33 mouse cellular contexts compared by ENCODE assay signal in genomic region chr16:8630419-8630818, GRCm38 (mm10). TPM values are rescaled to one million over a fixed set of nuclear protein-coding genes. Genes with fewer than 3 reads are reported as not detected.
A peak's percentile ranks its signal among the peaks of the same experiment; 100 is the strongest.
DNase-seq lines count a peak whose midpoint lies in the region; ATAC-seq and TF ChIP-seq lines count a peak whose summit lies in the region.
"Had no signal": no experiment of that assay in that cellular context is flagged by ENCODE, and none has a peak within 500 bp of the region (broad histone marks: within the 10 kb centered on the region; RNA-seq: fewer than 3 reads in every experiment).

No protein-coding gene starts in this region.

- 77% methylated on average over 2 of the region's 2 CpGs for WGBS in liver, adult 2 months
- WGBS in liver, postnatal 0 days (ENCODE audit: insufficient replicate concordance) = 73% methylated on average over 2 of the region's 2 CpGs
- 41% methylated on average over 2 of the region's 2 CpGs for WGBS in small intestine, adult 2 months

- peak; percentile 36 for DNase-seq in liver, adult 2 months (ENCODE audit: extremely low read depth, low read depth, low spot score)
- DNase-seq in liver, postnatal 0 days = no peak
- DNase-seq in MEL (ENCODE audit: low read depth, low spot score) (peak; percentile 34), adipocyte (ENCODE audit: low spot score) (peak; percentile 74)
- no peak for DNase-seq in urinary bladder, postnatal 10 days (ENCODE audit: low spot score)
- DNase-seq in frontal cortex, adult 2 months (ENCODE audit: extremely low spot score in 1 of 2, low spot score in 1 of 2) = no peak
- DNase-seq: adrenal gland, postnatal 14 days; cerebellum, adult 11-12 months; cerebellum, adult 8-10 months; cerebellum, postnatal 10 days; cerebellum, postnatal 36 days; embryo, embryonic 11 days; gastrocnemius, postnatal 10 days; heart, adult 11 months; heart, postnatal 10 days; heart, postnatal 36 days; kidney, adult 11 months had no signal

- no peak overlapping the region for H3K9ac ChIP-seq in liver, adult 2 months (ENCODE audit: low read depth, low read length)
- H3K9ac ChIP-seq in liver, postnatal 0 days (replicated peaks) = no peak overlapping the region
- H3K9ac ChIP-seq in MEL (ENCODE audit: control insufficient read depth, low read depth, low read length, poor library complexity, severe bottlenecking) = no peak overlapping the region
- H3K9ac ChIP-seq: embryonic facial prominence, embryonic 13.5 days; forebrain, embryonic 12.5 days; forebrain, embryonic 15.5 days; heart, embryonic 12.5 days; heart, embryonic 15.5 days; hindbrain, embryonic 13.5 days had no signal

- H3K4me3 ChIP-seq in liver, adult 2 months (ENCODE audit: insufficient read depth, low read depth, low read length) = no peak overlapping the region
- H3K4me3 ChIP-seq in liver, postnatal 0 days (ENCODE audit: low read depth, low read length) = no peak overlapping the region
- H3K4me3 ChIP-seq in MEL (ENCODE audit: control insufficient read depth in 1 of 2, insufficient read depth in 1 of 2, low read depth in 2 of 2, low read length in 2 of 2) = no peak overlapping the region
- no peak overlapping the region for H3K4me3 ChIP-seq in small intestine, adult 2 months (ENCODE audit: low read depth, low read length)
- H3K4me3 ChIP-seq: embryonic facial prominence, embryonic 10.5 days; embryonic facial prominence, embryonic 13.5 days; erythroblast, embryonic 14.5 days; forebrain, embryonic 12.5 days; forebrain, embryonic 15.5 days; heart, embryonic 12.5 days; heart, embryonic 15.5 days; hindbrain, embryonic 10.5 days; hindbrain, embryonic 13.5 days had no signal

- no peak for TF ChIP-seq RAD21 in MEL (IDR thresholded peaks at IDR 0.05; ENCODE audit: low read depth, low read length)

- H3K27ac ChIP-seq in liver, adult 2 months (replicated peaks; ENCODE audit: insufficient read depth, low read depth, low read length) = no peak overlapping the region
- H3K27ac ChIP-seq in liver, postnatal 0 days (ENCODE audit: low read depth) = no peak overlapping the region
- H3K27ac ChIP-seq in MEL (ENCODE audit: control insufficient read depth, low read depth, low read length) = peak overlapping the region; percentile 13; the same call in 1 of the 2 replicates
- H3K27ac ChIP-seq in small intestine, adult 2 months (ENCODE audit: insufficient read depth, low read depth, low read length) = peak overlapping the region; percentile 67; the same call in 1 of the 2 replicates
- H3K27ac ChIP-seq: embryonic facial prominence, embryonic 10.5 days; embryonic facial prominence, embryonic 13.5 days; forebrain, embryonic 12.5 days; forebrain, embryonic 15.5 days; heart, embryonic 15.5 days; hindbrain, embryonic 10.5 days; hindbrain, embryonic 13.5 days had no signal

- H3K36me3 ChIP-seq in liver, adult 2 months (ENCODE audit: control insufficient read depth, insufficient read depth, low read length) = no peaks in the 10 kb centered on the region; the same call in 1 of the 2 replicates
- peaks cover 10% of the 10 kb centered on the region for H3K36me3 ChIP-seq in liver, postnatal 0 days (replicated peaks; ENCODE audit: insufficient read depth, low read length)
- H3K36me3 ChIP-seq in MEL (ENCODE audit: control insufficient read depth in 1 of 2, insufficient read depth in 2 of 2, low read length in 2 of 2) = peaks cover 1 to 4% of the 10 kb centered on the region in 2 experiments; a peak in 2 of 4 replicates
- peaks cover 3% of the 10 kb centered on the region; the same call in 1 of the 2 replicates for H3K36me3 ChIP-seq in small intestine, adult 2 months (ENCODE audit: control insufficient read depth, insufficient read depth, low read length)

- no peaks in the 10 kb centered on the region for H3K9me3 ChIP-seq in liver, postnatal 0 days (ENCODE audit: low read length)
- no peaks in the 10 kb centered on the region for H3K9me3 ChIP-seq in MEL (replicated peaks; ENCODE audit: insufficient read depth, low read length)
- H3K9me3 ChIP-seq: embryonic facial prominence, embryonic 10.5 days; embryonic facial prominence, embryonic 13.5 days; forebrain, embryonic 12.5 days; forebrain, embryonic 15.5 days; heart, embryonic 12.5 days; heart, embryonic 15.5 days; hindbrain, embryonic 10.5 days; hindbrain, embryonic 13.5 days had no signal

- no peaks in the 10 kb centered on the region for H3K27me3 ChIP-seq in liver, adult 2 months (ENCODE audit: control insufficient read depth, insufficient read depth, low read length)
- H3K27me3 ChIP-seq in liver, postnatal 0 days (ENCODE audit: insufficient read depth, low read length) = no peaks in the 10 kb centered on the region
- H3K27me3 ChIP-seq in MEL (ENCODE audit: control insufficient read depth in 1 of 2, insufficient read depth in 2 of 2, low read length in 2 of 2) = no peaks in the 10 kb centered on the region
- H3K27me3 ChIP-seq in small intestine, adult 2 months (ENCODE audit: control insufficient read depth, insufficient read depth, low read length) = no peaks in the 10 kb centered on the region
- H3K27me3 ChIP-seq: embryonic facial prominence, embryonic 13.5 days; forebrain, embryonic 12.5 days; forebrain, embryonic 15.5 days; heart, embryonic 12.5 days; heart, embryonic 15.5 days; hindbrain, embryonic 13.5 days had no signal

- H3K4me1 ChIP-seq in liver, adult 2 months (ENCODE audit: control insufficient read depth, insufficient read depth, low read length) = no peaks in the 10 kb centered on the region
- H3K4me1 ChIP-seq in liver, postnatal 0 days (ENCODE audit: insufficient read depth) = no peaks in the 10 kb centered on the region
- peaks cover 0 to 6% of the 10 kb centered on the region in 2 experiments; a peak in 2 of 4 replicates for H3K4me1 ChIP-seq in MEL (ENCODE audit: control insufficient read depth in 1 of 2, insufficient read depth in 2 of 2, low read length in 2 of 2)
- peaks cover 9% of the 10 kb centered on the region for H3K4me1 ChIP-seq in small intestine, adult 2 months (ENCODE audit: control insufficient read depth, insufficient read depth, insufficient read length, low read length)
- H3K4me1 ChIP-seq: forebrain, embryonic 12.5 days; heart, embryonic 12.5 days; heart, embryonic 15.5 days; hindbrain, embryonic 10.5 days had no signal

- H3K79me2 ChIP-seq in liver, adult 2 months (ENCODE audit: control insufficient read depth, insufficient read depth, low read length) = peaks cover 4% of the 10 kb centered on the region; the same call in 1 of the 2 replicates
- H3K79me2 ChIP-seq in MEL (ENCODE audit: control insufficient read depth, insufficient read depth, low read length, poor library complexity) = peaks cover 7% of the 10 kb centered on the region

- no peak overlapping the region for H3K4me2 ChIP-seq in liver, postnatal 0 days (ENCODE audit: low read depth, low read length)
- H3K4me2 ChIP-seq: embryonic facial prominence, embryonic 13.5 days; forebrain, embryonic 12.5 days; forebrain, embryonic 15.5 days; heart, embryonic 12.5 days; heart, embryonic 15.5 days; hindbrain, embryonic 13.5 days had no signal

- no peak for ATAC-seq in liver, postnatal 0 days
- ATAC-seq: forebrain, embryonic 15.5 days; hindbrain, embryonic 16.5 days had no signal

- TF ChIP-seq CTCF in liver, adult 2 months (IDR thresholded peaks at IDR 0.05; ENCODE audit: low read depth, low read length) = no peak
- TF ChIP-seq CTCF in liver, postnatal 0 days (IDR thresholded peaks at IDR 0.05; ENCODE audit: low read depth) = no peak
- no peak for TF ChIP-seq CTCF in MEL (IDR thresholded peaks at IDR 0.05 in 2 of 3, conservative IDR thresholded peaks at IDR 0.05 in 1 of 3; ENCODE audit: control insufficient read depth in 1 of 3, insufficient read depth in 1 of 3, low read depth in 2 of 3, low read length in 3 of 3, poor library complexity in 1 of 3, severe bottlenecking in 1 of 3)
- no peak for TF ChIP-seq CTCF in small intestine, adult 2 months (IDR thresholded peaks at IDR 0.05; ENCODE audit: extremely low read depth, insufficient read length, insufficient replicate concordance, low read depth, low read length)

- TF ChIP-seq POLR2A in liver, adult 2 months (IDR thresholded peaks at IDR 0.05; ENCODE audit: extremely low read depth, insufficient read depth, low read length) = no peak
- TF ChIP-seq POLR2A in MEL (IDR thresholded peaks at IDR 0.05; ENCODE audit: control insufficient read depth in 1 of 2, insufficient read depth in 1 of 2, low read depth in 1 of 2, low read length in 2 of 2, poor library complexity in 1 of 2) = peak in 1 of 2 experiments; percentile 20; a peak in 1 of 4 replicates
- no peak for TF ChIP-seq POLR2A in small intestine, adult 2 months (IDR thresholded peaks at IDR 0.05; ENCODE audit: low read depth, low read length)

- no peak for TF ChIP-seq EP300 in liver, postnatal 0 days (IDR thresholded peaks at IDR 0.05; ENCODE audit: low read depth)
- no peak for TF ChIP-seq EP300 in MEL (IDR thresholded peaks at IDR 0.05; ENCODE audit: low read depth in 1 of 2, low read length in 2 of 2)

RNA-seq across cellular contexts. Expression of gene Pmm2, which starts 7.1 kb away (rescaled TPM):
- total RNA-seq in liver, adult 2 months (2014; rRNA removed) = 27.9 and 30.5 TPM in 2 replicates
- 54.9 and 65.2 TPM in 2 replicates for polyA plus RNA-seq in liver, adult 2 months (2012; rRNA removed)
- polyA plus RNA-seq in liver, postnatal 0 days (2015; fragmentation: Nextera tagmentation; extraction: Ambion mirVana) = 37.2 and 38.0 TPM in 2 replicates
- 44.5 and 53.4 TPM in 2 replicates for total RNA-seq in MEL (2012; rRNA removed)
- 10 to 100 TPM in 1 of 2 experiments, not detected in 1; 96.0 TPM for polyA plus RNA-seq in MEL (2012; ENCODE audit: insufficient read depth in 1 of 2, insufficient read length in 2 of 2, low read depth in 1 of 2, low replicate concordance in 2 of 2, missing spikeins in 1 of 2)
- 116 and 240 TPM in 2 replicates for polyA plus RNA-seq in small intestine, adult 2 months (2012; rRNA removed)
- 45.3 and 48.4 TPM in 2 replicates for polyA plus RNA-seq in frontal cortex, adult 2 months (2012; rRNA removed)

RNA-seq across cellular contexts. Expression of gene Tmem186, which starts 7.1 kb away (rescaled TPM):
- 6.5 and 7.0 TPM in 2 replicates for total RNA-seq in liver, adult 2 months (2014; rRNA removed)
- polyA plus RNA-seq in liver, adult 2 months (2012; rRNA removed) = 8.0 and 8.7 TPM in 2 replicates
- polyA plus RNA-seq in liver, postnatal 0 days (2015; fragmentation: Nextera tagmentation; extraction: Ambion mirVana) = 6.2 and 7.0 TPM in 2 replicates
- total RNA-seq in MEL (2012; rRNA removed) = 18.4 and 22.5 TPM in 2 replicates
- 10 to 100 TPM; 18.9 to 99.9 TPM for polyA plus RNA-seq in MEL (2012; ENCODE audit: insufficient read depth in 1 of 2, insufficient read length in 2 of 2, low read depth in 1 of 2, low replicate concordance in 2 of 2, missing spikeins in 1 of 2)
- 6.2 and 8.6 TPM in 2 replicates for polyA plus RNA-seq in small intestine, adult 2 months (2012; rRNA removed)
- polyA plus RNA-seq in frontal cortex, adult 2 months (2012; rRNA removed) = 16.8 and 18.2 TPM in 2 replicates

RNA-seq across cellular contexts. Expression of gene Carhsp1, which starts 41.5 kb away (rescaled TPM):
- total RNA-seq in liver, adult 2 months (2014; rRNA removed) = 55.6 and 57.5 TPM in 2 replicates
- polyA plus RNA-seq in liver, adult 2 months (2012; rRNA removed) = 125 and 126 TPM in 2 replicates
- polyA plus RNA-seq in liver, postnatal 0 days (2015; fragmentation: Nextera tagmentation; extraction: Ambion mirVana) = 65.4 and 71.2 TPM in 2 replicates
- 19.5 and 21.4 TPM in 2 replicates for total RNA-seq in MEL (2012; rRNA removed)
- polyA plus RNA-seq in MEL (2012; ENCODE audit: insufficient read depth in 1 of 2, insufficient read length in 2 of 2, low read depth in 1 of 2, low replicate concordance in 2 of 2, missing spikeins in 1 of 2) = 10 to 100 TPM in 1 of 2 experiments, not detected in 1; 28.0 TPM
- 31.8 and 61.6 TPM in 2 replicates for polyA plus RNA-seq in small intestine, adult 2 months (2012; rRNA removed)
- polyA plus RNA-seq in frontal cortex, adult 2 months (2012; rRNA removed) = 28.2 and 31.1 TPM in 2 replicates

RNA-seq across cellular contexts. Expression of gene Gm5767, which starts 50.2 kb away (rescaled TPM):
- total RNA-seq in liver, adult 2 months (2014; rRNA removed) = not detected in 2 replicates
- 0.62 and 0.90 TPM in 2 replicates for polyA plus RNA-seq in liver, adult 2 months (2012; rRNA removed)
- 0.43 TPM in 1 of 2 replicates, not detected in the other for polyA plus RNA-seq in liver, postnatal 0 days (2015; fragmentation: Nextera tagmentation; extraction: Ambion mirVana)
- total RNA-seq in MEL (2012; rRNA removed) = not detected in 2 replicates
- polyA plus RNA-seq in MEL (2012; ENCODE audit: insufficient read depth in 1 of 2, insufficient read length in 2 of 2, low read depth in 1 of 2, low replicate concordance in 2 of 2, missing spikeins in 1 of 2) = not detected
- polyA plus RNA-seq in small intestine, adult 2 months (2012; rRNA removed) = 0.42 TPM in 1 of 2 replicates, not detected in the other
- polyA plus RNA-seq in frontal cortex, adult 2 months (2012; rRNA removed) = 0.80 TPM in 1 of 2 replicates, not detected in the other
- total RNA-seq: adrenal gland, postnatal 14 days; adrenal gland, postnatal 4 days; ES-E14; gastrocnemius, adult 18-20 months; gastrocnemius, postnatal 10 days; heart, adult 8-10 months; heart, postnatal 10 days; heart, postnatal 36 days had no signal
- polyA plus RNA-seq: cortical plate, adult 2 months; embryonic facial prominence, embryonic 10.5 days; embryonic facial prominence, embryonic 13.5 days; erythroblast, embryonic 14.5 days; forebrain, embryonic 12.5 days; forebrain, embryonic 15.5 days; heart, embryonic 12.5 days; heart, embryonic 15.5 days; hindbrain, embryonic 10.5 days; hindbrain, embryonic 13.5 days; hindbrain, embryonic 16.5 days had no signal

Comparison
In these comparisons a context has a peak if more than half of its experiments do, and no peak if none do; other contexts are left out.
1. DNase-seq: peak in liver, adult 2 months (single experiment), MEL (single experiment) and adipocyte (single experiment); none in liver, postnatal 0 days (single experiment), urinary bladder, postnatal 10 days (single experiment) and frontal cortex, adult 2 months (0 of 2).
2. H3K27ac ChIP-seq: peak in MEL (single experiment) and small intestine, adult 2 months (single experiment); none in liver, adult 2 months (single experiment) and liver, postnatal 0 days (single experiment).